Mouse (Mus musculus): ENCODE data around the gene Gm10318. TPM values are rescaled to one million over a fixed set of nuclear protein-coding genes. Genes with fewer than 3 reads are reported as not detected.

Gm10318 gene
- polyA plus RNA-seq, 1 experiment from 2014 or later = not detected

- no peaks in the 10 kb centered on the region for H3K36me3 ChIP-seq (ENCODE audit: control insufficient read depth, insufficient read depth)
Observed at GRCm38 (mm10) chr10:77846503-77846902, 6.2 kb upstream of the Gm10318 start, which contains the start of gene Gm36176. Gene Gm36176, plus strand, starts transcription at chr10:77846803.

GRCm38 (mm10) chr10:77846961-77847360 lies 5.7 kb upstream of the Gm10318 start:
- no peaks in the 10 kb centered on the region for H3K36me3 ChIP-seq (ENCODE audit: control insufficient read depth, insufficient read depth)
- no peak overlapping the region for H3K27ac ChIP-seq (ENCODE audit: low read length)
- no peak overlapping the region for H3K4me3 ChIP-seq (replicated peaks; ENCODE audit: low read length)
- ATAC-seq = no peak
- H3K4me2 ChIP-seq (ENCODE audit: low read length) = no peak overlapping the region
- no peaks in the 10 kb centered on the region for H3K27me3 ChIP-seq (replicated peaks; ENCODE audit: control insufficient read depth, insufficient read depth, low read length)
- no peaks in the 10 kb centered on the region for H3K4me1 ChIP-seq (replicated peaks; ENCODE audit: control insufficient read depth, insufficient read depth, low read length)
- no peak overlapping the region for H3K9ac ChIP-seq (replicated peaks; ENCODE audit: low read depth, low read length)
- WGBS = 10% methylated on average over 2 of the region's 2 CpGs
- peaks cover 7% of the 10 kb centered on the region for H3K9me3 ChIP-seq (ENCODE audit: control insufficient read depth, low read length)

More at GRCm38 (mm10) chr10:77846503-77846902, 6.2 kb upstream of the Gm10318 start, which contains the start of gene Gm36176:
- no peak for ATAC-seq
- Histone ChIP-seq H3K4me1 (replicated peaks; ENCODE audit: control insufficient read depth, insufficient read depth, low read length) (no peaks in the 10 kb centered on the region), H3K27ac (ENCODE audit: low read length) (no peak within 1 kb of the TSS), H3K9ac (replicated peaks; ENCODE audit: low read depth, low read length) (no peak within 1 kb of the TSS), H3K4me2 (ENCODE audit: low read length) (no peak within 1 kb of the TSS), H3K9me3 (ENCODE audit: control insufficient read depth, low read length) (peaks cover 7% of the 10 kb centered on the region), H3K27me3 (replicated peaks; ENCODE audit: control insufficient read depth, insufficient read depth, low read length) (no peaks in the 10 kb centered on the region), H3K4me3 (replicated peaks; ENCODE audit: low read length) (no peak within 1 kb of the TSS)
- WGBS = 59% methylated on average over 3 of the region's 3 CpGs

- 76% methylated on average over 2 of the region's 2 CpGs for WGBS
- Histone ChIP-seq H3K9ac (replicated peaks; ENCODE audit: low read depth, low read length) (no peak overlapping the region), H3K4me1 (replicated peaks; ENCODE audit: control insufficient read depth, insufficient read depth, low read length) (no peaks in the 10 kb centered on the region)
Observed at GRCm38 (mm10) chr10:77847538-77847937, 5.1 kb upstream of the Gm10318 start.

GRCm38 (mm10) chr10:77861675-77862074 lies 9.0 kb downstream of the Gm10318 start, which contains the start of gene Gm3285:
Gene Gm3285, plus strand, starts transcription at chr10:77861975.
- 50% methylated on average over 7 of the region's 7 CpGs for WGBS
- Histone ChIP-seq H3K27me3 (replicated peaks; ENCODE audit: control insufficient read depth, insufficient read depth, low read length) (no peaks in the 10 kb centered on the region), H3K9ac (replicated peaks; ENCODE audit: low read depth, low read length) (no peak within 1 kb of the TSS), H3K36me3 (ENCODE audit: control insufficient read depth, insufficient read depth) (no peaks in the 10 kb centered on the region), H3K4me2 (ENCODE audit: low read length) (no peak within 1 kb of the TSS), H3K9me3 (ENCODE audit: control insufficient read depth, low read length) (no peaks in the 10 kb centered on the region), H3K4me1 (replicated peaks; ENCODE audit: control insufficient read depth, insufficient read depth, low read length) (no peaks in the 10 kb centered on the region), H3K27ac (ENCODE audit: low read length) (no peak within 1 kb of the TSS), H3K4me3 (replicated peaks; ENCODE audit: low read length) (no peak within 1 kb of the TSS)
- no peak for ATAC-seq

More at GRCm38 (mm10) chr10:77847538-77847937, 5.1 kb upstream of the Gm10318 start:
- H3K4me3 ChIP-seq (replicated peaks; ENCODE audit: low read length) = no peak overlapping the region
- H3K4me2 ChIP-seq (ENCODE audit: low read length) = no peak overlapping the region
- no peak for ATAC-seq
- no peaks in the 10 kb centered on the region for H3K36me3 ChIP-seq (ENCODE audit: control insufficient read depth, insufficient read depth)
- H3K27me3 ChIP-seq (replicated peaks; ENCODE audit: control insufficient read depth, insufficient read depth, low read length) = no peaks in the 10 kb centered on the region
- peaks cover 7% of the 10 kb centered on the region for H3K9me3 ChIP-seq (ENCODE audit: control insufficient read depth, low read length)
- no peak overlapping the region for H3K27ac ChIP-seq (ENCODE audit: low read length)

- Histone ChIP-seq H3K4me1 (replicated peaks; ENCODE audit: control insufficient read depth, insufficient read depth, low read length) (no peaks in the 10 kb centered on the region), H3K4me2 (ENCODE audit: low read length) (peak overlapping the region; percentile 17; the same call in 1 of the 2 replicates), H3K27ac (ENCODE audit: low read length) (no peak overlapping the region), H3K9ac (replicated peaks; ENCODE audit: low read depth, low read length) (no peak overlapping the region), H3K9me3 (ENCODE audit: control insufficient read depth, low read length) (no peaks in the 10 kb centered on the region), H3K4me3 (replicated peaks; ENCODE audit: low read length) (0 out of 2 replicates have a peak overlapping the region, but pooled peaks have one; percentile 8), H3K27me3 (replicated peaks; ENCODE audit: control insufficient read depth, insufficient read depth, low read length) (no peaks in the 10 kb centered on the region), H3K36me3 (ENCODE audit: control insufficient read depth, insufficient read depth) (no peaks in the 10 kb centered on the region)
- WGBS = 34% methylated on average over 14 of the region's 14 CpGs
- ATAC-seq = peak; percentile 45; the same call in 1 of the 2 replicates
Observed at GRCm38 (mm10) chr10:77864067-77864761, 11.6 kb downstream of the Gm10318 start.

- H3K4me3 ChIP-seq (replicated peaks; ENCODE audit: low read length) = 0 out of 2 replicates have a peak overlapping the region, but pooled peaks have one; percentile 8
- H3K9ac ChIP-seq (replicated peaks; ENCODE audit: low read depth, low read length) = no peak overlapping the region
- ATAC-seq = no peak
- H3K4me1 ChIP-seq (replicated peaks; ENCODE audit: control insufficient read depth, insufficient read depth, low read length) = no peaks in the 10 kb centered on the region
- no peaks in the 10 kb centered on the region for H3K27me3 ChIP-seq (replicated peaks; ENCODE audit: control insufficient read depth, insufficient read depth, low read length)
- H3K36me3 ChIP-seq (ENCODE audit: control insufficient read depth, insufficient read depth) = no peaks in the 10 kb centered on the region
- WGBS = 32% methylated on average over 11 of the region's 11 CpGs
- H3K27ac ChIP-seq (ENCODE audit: low read length) = no peak overlapping the region
- H3K4me2 ChIP-seq (ENCODE audit: low read length) = peak overlapping the region; percentile 17; the same call in 1 of the 2 replicates
- no peaks in the 10 kb centered on the region for H3K9me3 ChIP-seq (ENCODE audit: control insufficient read depth, low read length)
Observed at GRCm38 (mm10) chr10:77864762-77865143, 12.1 kb downstream of the Gm10318 start.

- Histone ChIP-seq H3K36me3 (ENCODE audit: control insufficient read depth, insufficient read depth) (no peaks in the 10 kb centered on the region), H3K4me2 (ENCODE audit: low read length) (no peak overlapping the region), H3K4me1 (replicated peaks; ENCODE audit: control insufficient read depth, insufficient read depth, low read length) (no peaks in the 10 kb centered on the region), H3K9ac (replicated peaks; ENCODE audit: low read depth, low read length) (no peak overlapping the region), H3K9me3 (ENCODE audit: control insufficient read depth, low read length) (no peaks in the 10 kb centered on the region), H3K4me3 (replicated peaks; ENCODE audit: low read length) (no peak overlapping the region), H3K27me3 (replicated peaks; ENCODE audit: control insufficient read depth, insufficient read depth, low read length) (no peaks in the 10 kb centered on the region), H3K27ac (ENCODE audit: low read length) (no peak overlapping the region)
- WGBS = 50% methylated on average over 1 of the region's 1 CpGs
- ATAC-seq = no peak
Observed at GRCm38 (mm10) chr10:77867546-77867945, 14.9 kb downstream of the Gm10318 start.

GRCm38 (mm10) chr10:77869651-77870050 lies 17.0 kb downstream of the Gm10318 start:
- Histone ChIP-seq H3K36me3 (ENCODE audit: control insufficient read depth, insufficient read depth) (no peaks in the 10 kb centered on the region), H3K27me3 (replicated peaks; ENCODE audit: control insufficient read depth, insufficient read depth, low read length) (no peaks in the 10 kb centered on the region), H3K9ac (replicated peaks; ENCODE audit: low read depth, low read length) (no peak overlapping the region), H3K4me3 (replicated peaks; ENCODE audit: low read length) (no peak overlapping the region), H3K4me2 (ENCODE audit: low read length) (no peak overlapping the region), H3K4me1 (replicated peaks; ENCODE audit: control insufficient read depth, insufficient read depth, low read length) (no peaks in the 10 kb centered on the region), H3K9me3 (ENCODE audit: control insufficient read depth, low read length) (no peaks in the 10 kb centered on the region), H3K27ac (ENCODE audit: low read length) (no peak overlapping the region)
- 89% methylated on average over 7 of the region's 7 CpGs for WGBS
- no peak for ATAC-seq

- Histone ChIP-seq H3K36me3 (ENCODE audit: control insufficient read depth, insufficient read depth) (no peaks in the 10 kb centered on the region), H3K27ac (ENCODE audit: low read length) (no peak overlapping the region), H3K9ac (replicated peaks; ENCODE audit: low read depth, low read length) (no peak overlapping the region), H3K4me3 (replicated peaks; ENCODE audit: low read length) (no peak overlapping the region), H3K4me2 (ENCODE audit: low read length) (no peak overlapping the region), H3K9me3 (ENCODE audit: control insufficient read depth, low read length) (no peaks in the 10 kb centered on the region), H3K4me1 (replicated peaks; ENCODE audit: control insufficient read depth, insufficient read depth, low read length) (no peaks in the 10 kb centered on the region), H3K27me3 (replicated peaks; ENCODE audit: control insufficient read depth, insufficient read depth, low read length) (no peaks in the 10 kb centered on the region)
- WGBS = 61% methylated on average over 6 of the region's 6 CpGs
- no peak for ATAC-seq
Observed at GRCm38 (mm10) chr10:77878985-77879384, 26.3 kb downstream of the Gm10318 start.
